Mouse (Mus musculus) liver, embryonic 12.5 days (tissue): Measurements from ENCODE around the gene Ldlrad3. TPM values are rescaled to one million over a fixed set of nuclear protein-coding genes. Genes with fewer than 3 reads are reported as not detected.

Source experiments
- ATAC-seq: fragments of 200-750 bp; cut with Nextera tagmentation; 2 replicates; pipeline ENCODE4 v1.8.0; 2017; ENCODE audit warnings: moderate number of reproducible peaks, mild to moderate bottlenecking, moderate library complexity
- H3K27ac ChIP-seq: fragments of 300-500 bp; sonication (generic); 2 replicates; pipeline ENCODE4 v1.5.1; 2016; ENCODE audit warnings: mild to moderate bottlenecking
- H3K27me3 ChIP-seq: fragments of 300-500 bp; sonication (generic); replicated peaks from 2 replicates; pipeline ENCODE4 v1.6.1; 2016; ENCODE audit warnings: mild to moderate bottlenecking, moderate library complexity
- H3K36me3 ChIP-seq: fragments of 300-500 bp; sonication (generic); 2 replicates; pipeline ENCODE4 v1.6.1; 2016; ENCODE audit warnings: mild to moderate bottlenecking, moderate library complexity
- H3K4me1 ChIP-seq: fragments of 300-500 bp; sonication (generic); 2 replicates; pipeline ENCODE4 v1.6.1; 2016
- H3K4me2 ChIP-seq: fragments of 300-500 bp; sonication (generic); 2 replicates; pipeline ENCODE4 v1.6.1; 2016; ENCODE audit warnings: mild to moderate bottlenecking, moderate library complexity
- H3K4me3 ChIP-seq: fragments of 300-500 bp; sonication (generic); 2 replicates; pipeline ENCODE4 v1.5.1; 2016; ENCODE audit warnings: mild to moderate bottlenecking, moderate library complexity
- H3K9ac ChIP-seq: fragments of 300-500 bp; sonication (generic); 2 replicates; pipeline ENCODE4 v1.6.1; 2016; ENCODE audit warnings: mild to moderate bottlenecking, moderate library complexity
- H3K9me3 ChIP-seq: fragments of 300-500 bp; sonication (generic); replicated peaks from 2 replicates; pipeline ENCODE4 v1.6.1; 2016; ENCODE audit warnings: mild to moderate bottlenecking, moderate library complexity
- WGBS: fragments of 180-500 bp; shearing (Covaris S2); methylation state at CpG from one replicate; pipeline ENCODE4 v1.1.7; 2016; ENCODE audit not compliant: insufficient replicate concordance; 5-methylcytosine and 5-hydroxymethylcytosine counted together
- polyA plus RNA-seq: library from polyadenylated mRNA; unstranded; fragments of >200 nt; fragmentation: Nextera tagmentation; extraction: Ambion mirVana; gene quantifications from 2 replicates; pipeline ENCODE4 v1.2.1, GENCODE M21; 2016

The Ldlrad3 gene
- polyA plus RNA-seq, 1 experiment from 2014 or later = 8.2 TPM

GRCm38 (mm10) chr2:102202211-102202770, 16.1 kb upstream of the Ldlrad3 start:
- 63% methylated on average over 2 of the region's 2 CpGs for WGBS
- H3K27ac ChIP-seq = no peak overlapping the region
- no peak overlapping the region for H3K4me2 ChIP-seq

GRCm38 (mm10) chr2:102201198-102201948, 15.2 kb upstream of the Ldlrad3 start:
- Histone ChIP-seq H3K4me1 (no peaks in the 10 kb centered on the region), H3K36me3 (no peaks in the 10 kb centered on the region), H3K27ac (no peak overlapping the region), H3K9ac (no peak overlapping the region), H3K4me2 (no peak overlapping the region), H3K4me3 (no peak overlapping the region), H3K9me3 (no peaks in the 10 kb centered on the region), H3K27me3 (peaks cover 16% of the 10 kb centered on the region)
- no peak for ATAC-seq
- WGBS = 57% methylated on average over 11 of the region's 14 CpGs

More at GRCm38 (mm10) chr2:102202211-102202770, 16.1 kb upstream of the Ldlrad3 start:
- H3K4me1 ChIP-seq = no peaks in the 10 kb centered on the region
- no peak overlapping the region for H3K9ac ChIP-seq
- H3K9me3 ChIP-seq = no peaks in the 10 kb centered on the region
- H3K36me3 ChIP-seq = no peaks in the 10 kb centered on the region
- no peak for ATAC-seq
- peaks cover 17% of the 10 kb centered on the region for H3K27me3 ChIP-seq
- H3K4me3 ChIP-seq = no peak overlapping the region

GRCm38 (mm10) chr2:102197332-102197731, 11.1 kb upstream of the Ldlrad3 start:
- Histone ChIP-seq H3K9ac (no peak overlapping the region), H3K9me3 (no peaks in the 10 kb centered on the region), H3K4me3 (no peak overlapping the region), H3K4me2 (no peak overlapping the region), H3K27ac (no peak overlapping the region), H3K4me1 (peaks cover 7% of the 10 kb centered on the region; the same call in 1 of the 2 replicates), H3K36me3 (no peaks in the 10 kb centered on the region), H3K27me3 (peaks cover 25% of the 10 kb centered on the region; the same call in 1 of the 2 replicates)
- 71% methylated on average over 1 of the region's 1 CpGs for WGBS
- no peak for ATAC-seq

GRCm38 (mm10) chr2:102196709-102197108, 10.5 kb upstream of the Ldlrad3 start:
- Histone ChIP-seq H3K27me3 (peaks cover 25% of the 10 kb centered on the region; the same call in 1 of the 2 replicates), H3K4me1 (peaks cover 7% of the 10 kb centered on the region; the same call in 1 of the 2 replicates), H3K4me2 (no peak overlapping the region), H3K27ac (no peak overlapping the region), H3K4me3 (no peak overlapping the region), H3K9me3 (no peaks in the 10 kb centered on the region), H3K9ac (no peak overlapping the region), H3K36me3 (no peaks in the 10 kb centered on the region)
- no peak for ATAC-seq
- WGBS = 30% methylated on average over 8 of the region's 8 CpGs

GRCm38 (mm10) chr2:102195494-102195893, 9.3 kb upstream of the Ldlrad3 start:
- 44% methylated on average over 4 of the region's 4 CpGs for WGBS
- H3K9ac ChIP-seq = no peak overlapping the region
- no peaks in the 10 kb centered on the region for H3K9me3 ChIP-seq
- H3K36me3 ChIP-seq = no peaks in the 10 kb centered on the region
- no peak overlapping the region for H3K27ac ChIP-seq
- no peak for ATAC-seq
- H3K4me2 ChIP-seq = no peak overlapping the region
- peaks cover 7% of the 10 kb centered on the region; the same call in 1 of the 2 replicates for H3K4me1 ChIP-seq
- peaks cover 27% of the 10 kb centered on the region; the same call in 1 of the 2 replicates for H3K27me3 ChIP-seq
- H3K4me3 ChIP-seq = no peak overlapping the region

GRCm38 (mm10) chr2:102194247-102194646, 8.1 kb upstream of the Ldlrad3 start:
- no peaks in the 10 kb centered on the region for H3K9me3 ChIP-seq
- H3K9ac ChIP-seq = no peak overlapping the region
- ATAC-seq = peak; percentile 46; the same call in 1 of the 2 replicates
- 16% methylated on average over 4 of the region's 4 CpGs for WGBS
- no peak overlapping the region for H3K27ac ChIP-seq
- no peaks in the 10 kb centered on the region for H3K36me3 ChIP-seq
- peaks cover 27% of the 10 kb centered on the region; the same call in 1 of the 2 replicates for H3K27me3 ChIP-seq
- no peak overlapping the region for H3K4me2 ChIP-seq
- peaks cover 7% of the 10 kb centered on the region; the same call in 1 of the 2 replicates for H3K4me1 ChIP-seq
- H3K4me3 ChIP-seq = no peak overlapping the region

GRCm38 (mm10) chr2:102192943-102193820, 7.0 kb upstream of the Ldlrad3 start:
- Histone ChIP-seq H3K36me3 (no peaks in the 10 kb centered on the region), H3K27ac (no peak overlapping the region), H3K27me3 (peaks cover 27% of the 10 kb centered on the region; the same call in 1 of the 2 replicates), H3K9me3 (no peaks in the 10 kb centered on the region), H3K4me3 (no peak overlapping the region), H3K4me1 (peaks cover 7% of the 10 kb centered on the region; the same call in 1 of the 2 replicates), H3K9ac (no peak overlapping the region), H3K4me2 (no peak overlapping the region)
- 64% methylated on average over 16 of the region's 16 CpGs for WGBS
- ATAC-seq = no peak

- H3K4me3 ChIP-seq = no peak overlapping the region
- H3K27me3 ChIP-seq = peaks cover 36% of the 10 kb centered on the region
- ATAC-seq = no peak
- H3K36me3 ChIP-seq = no peaks in the 10 kb centered on the region
- H3K27ac ChIP-seq = no peak overlapping the region
- no peak overlapping the region for H3K9ac ChIP-seq
- H3K4me2 ChIP-seq = no peak overlapping the region
- peaks cover 10% of the 10 kb centered on the region for H3K4me1 ChIP-seq
- H3K9me3 ChIP-seq = no peaks in the 10 kb centered on the region
- WGBS = 61% methylated on average over 4 of the region's 4 CpGs
Measured at GRCm38 (mm10) chr2:102191736-102192135, 5.6 kb upstream of the Ldlrad3 start.

- H3K4me3 ChIP-seq = no peak overlapping the region
- no peak for ATAC-seq
Measured at GRCm38 (mm10) chr2:102190956-102191355, 4.8 kb upstream of the Ldlrad3 start.

GRCm38 (mm10) chr2:102185069-102185950, 875 bp downstream of the Ldlrad3 start:
- H3K36me3 ChIP-seq = no peaks in the 10 kb centered on the region
- H3K4me1 ChIP-seq = peaks cover 22% of the 10 kb centered on the region
- WGBS = 4% methylated on average over 24 of the region's 24 CpGs
- H3K4me3 ChIP-seq = peak overlapping the region; percentile 70
- no peak overlapping the region for H3K27ac ChIP-seq
- H3K9ac ChIP-seq = peak overlapping the region; percentile 69
- H3K4me2 ChIP-seq = peak overlapping the region; percentile 88
- peaks cover 45% of the 10 kb centered on the region for H3K27me3 ChIP-seq
- no peaks in the 10 kb centered on the region for H3K9me3 ChIP-seq
- ATAC-seq = no peak

More at GRCm38 (mm10) chr2:102190956-102191355, 4.8 kb upstream of the Ldlrad3 start:
- no peak overlapping the region for H3K9ac ChIP-seq
- peaks cover 18% of the 10 kb centered on the region for H3K4me1 ChIP-seq
- no peaks in the 10 kb centered on the region for H3K36me3 ChIP-seq
- H3K27ac ChIP-seq = no peak overlapping the region
- H3K4me2 ChIP-seq = no peak overlapping the region
- H3K27me3 ChIP-seq = peaks cover 36% of the 10 kb centered on the region
- H3K9me3 ChIP-seq = no peaks in the 10 kb centered on the region
